Mouse (Mus musculus) spleen, adult 2 months (tissue): ENCODE data around the gene Jhy.

ENCODE experiments used
- CTCF ChIP-seq: fragments of 200-500 bp; IDR thresholded peaks from 2 replicates; pipeline ENCODE4 v1.5.1; 2011; ENCODE audit warnings: mild to moderate bottlenecking, inconsistent platforms; ENCODE audit not compliant: insufficient read depth, insufficient read length, insufficient replicate concordance; ENCODE audit errors: extremely low read depth
- POLR2A ChIP-seq: fragments of 200-500 bp; IDR thresholded peaks from 2 replicates; pipeline ENCODE4 v1.6.1; 2011; ENCODE audit warnings: low read depth, low read length, inconsistent platforms

GRCm38 (mm10) chr9:40877881-40878235 is 86.1 kb downstream of the Jhy start:
- TF ChIP-seq CTCF (no peak), POLR2A (no peak)
